Mouse (Mus musculus) MEL (cell line): Measurements from ENCODE around the gene Gmpr.

Experiments used
- CTCF ChIP-seq, 3 experiments: IDR thresholded peaks in 2 of 3; conservative IDR thresholded peaks in 1 of 3; 2 replicates each; pipeline ENCODE4 v1.5.1; 2011 to 2012; ENCODE audit warnings: low read length in 3 of 3, low read depth in 2 of 3, mild to moderate bottlenecking in 2 of 3, improper control_type of control experiment in 1 of 3, inconsistent platforms in 1 of 3, mixed read lengths in 1 of 3, moderate library complexity in 1 of 3; ENCODE audit not compliant: control insufficient read depth in 1 of 3, insufficient read depth in 1 of 3, poor library complexity in 1 of 3, severe bottlenecking in 1 of 3
- ELF1 ChIP-seq: IDR thresholded peaks from 2 replicates; pipeline ENCODE4 v1.6.1; 2014; ENCODE audit warnings: low read depth, mild to moderate bottlenecking, inconsistent platforms, low read length, improper control_type of control experiment, moderate library complexity
- MAX ChIP-seq: IDR thresholded peaks from 2 replicates; pipeline ENCODE4 v1.6.1; 2011; ENCODE audit warnings: low read length, improper control_type of control experiment
- MAZ ChIP-seq: IDR thresholded peaks from 2 replicates; pipeline ENCODE4 v1.6.1; 2012; ENCODE audit warnings: low read depth, mild to moderate bottlenecking, inconsistent platforms, low read length, improper control_type of control experiment
- MYB ChIP-seq: IDR thresholded peaks from 2 replicates; pipeline ENCODE4 v1.6.1; 2011; ENCODE audit warnings: mild to moderate bottlenecking, low read depth, low read length, improper control_type of control experiment
- POLR2AphosphoS2 ChIP-seq: IDR thresholded peaks from 2 replicates; pipeline ENCODE4 v1.6.1; 2011; ENCODE audit warnings: low read length, improper control_type of control experiment
- POLR2AphosphoS5 ChIP-seq: IDR thresholded peaks from 2 replicates; pipeline ENCODE4 v1.6.1; 2012; ENCODE audit warnings: low read depth, borderline replicate concordance, mild to moderate bottlenecking, inconsistent platforms, low read length, moderate library complexity, mixed read lengths
- USF1 ChIP-seq: IDR thresholded peaks from 2 replicates; pipeline ENCODE4 v1.6.1; 2014; ENCODE audit warnings: low read depth, mild to moderate bottlenecking, inconsistent platforms, low read length, improper control_type of control experiment, moderate library complexity
- USF2 ChIP-seq, 2 experiments: IDR thresholded peaks; 2 replicates each; pipeline ENCODE4 v1.6.1; 2011 to 2012; ENCODE audit warnings: improper control_type of control experiment in 2 of 2, low read length in 2 of 2, borderline replicate concordance in 1 of 2, inconsistent platforms in 1 of 2, low read depth in 1 of 2, mild to moderate bottlenecking in 1 of 2; ENCODE audit not compliant: insufficient read depth in 1 of 2

GRCm38 (mm10) chr13:45559258-45559657 is 52.0 kb downstream of the Gmpr start:
- TF ChIP-seq MYB, result no peak
- no peak for TF ChIP-seq POLR2AphosphoS2
- no peak for TF ChIP-seq POLR2AphosphoS5
- TF ChIP-seq USF1, result no peak
- no peak for TF ChIP-seq CTCF (IDR thresholded peaks at IDR 0.05 in 2 of 3, conservative IDR thresholded peaks at IDR 0.05 in 1 of 3; ENCODE audit: control insufficient read depth in 1 of 3, insufficient read depth in 1 of 3, low read depth in 2 of 3, low read length in 3 of 3, poor library complexity in 1 of 3, severe bottlenecking in 1 of 3)
- TF ChIP-seq USF2 (IDR thresholded peaks at IDR 0.05; ENCODE audit: borderline replicate concordance in 1 of 2, insufficient read depth in 1 of 2, low read depth in 1 of 2, low read length in 2 of 2), result no peak
- TF ChIP-seq MAX, result no peak
- no peak for TF ChIP-seq MAZ
- TF ChIP-seq ELF1, result no peak
